Mouse (Mus musculus) stomach, embryonic 14.5 days (tissue): ENCODE measurements around the gene Abcd3. TPM values are rescaled to one million over a fixed set of nuclear protein-coding genes. Genes with fewer than 3 reads are reported as not detected.
A peak's percentile ranks its signal among the peaks of the same experiment; 100 is the strongest.

Source experiments
- ATAC-seq: fragments of 200-750 bp; cut with Nextera tagmentation; 2 replicates; pipeline ENCODE4 v1.8.0; 2017; ENCODE audit warnings: low read depth, moderate TSS enrichment; ENCODE audit not compliant: insufficient number of reproducible peaks, insufficient read depth, low FRiP score
- H3K27ac ChIP-seq: fragments of 300-500 bp; sonication (generic); 2 replicates; pipeline ENCODE4 v1.5.1; 2014; ENCODE audit warnings: mild to moderate bottlenecking, low read length, moderate library complexity, mixed read lengths
- H3K27me3 ChIP-seq: fragments of 300-500 bp; sonication (generic); 2 replicates; pipeline ENCODE4 v1.6.1; 2014; ENCODE audit warnings: low read length, control low read depth, mixed read lengths; ENCODE audit not compliant: control insufficient read depth, insufficient read depth
- H3K36me3 ChIP-seq: fragments of 300-500 bp; sonication (generic); 2 replicates; pipeline ENCODE4 v1.6.1; 2014; ENCODE audit warnings: mild to moderate bottlenecking, control low read depth, low read length, moderate library complexity, mixed read lengths; ENCODE audit not compliant: control insufficient read depth, insufficient read depth
- H3K4me1 ChIP-seq: fragments of 300-500 bp; sonication (generic); 2 replicates; pipeline ENCODE4 v1.6.1; 2014; ENCODE audit warnings: low read length, control low read depth, mixed read lengths; ENCODE audit not compliant: control insufficient read depth, insufficient read depth
- H3K4me2 ChIP-seq: fragments of 300-500 bp; sonication (generic); replicated peaks from 2 replicates; pipeline ENCODE4 v1.6.1; 2014; ENCODE audit warnings: low read depth, low read length, control low read depth
- H3K4me3 ChIP-seq: fragments of 300-500 bp; sonication (generic); 2 replicates; pipeline ENCODE4 v1.5.1; 2014; ENCODE audit warnings: low read depth, low read length, control low read depth
- H3K9ac ChIP-seq: fragments of 300-500 bp; sonication (generic); replicated peaks from 2 replicates; pipeline ENCODE4 v1.6.1; 2014; ENCODE audit warnings: low read depth, mild to moderate bottlenecking, control low read depth, low read length, moderate library complexity, mixed read lengths
- H3K9me3 ChIP-seq: fragments of 300-500 bp; sonication (generic); 2 replicates; pipeline ENCODE4 v1.6.1; 2016; ENCODE audit warnings: low read depth, low read length, control low read depth; ENCODE audit not compliant: control insufficient read depth
- WGBS: fragments of 180-500 bp; shearing (Covaris S2); extraction: QIAGEN DNeasy Blood & Tissue Kit; methylation state at CpG from one replicate; pipeline ENCODE4 v1.1.7; 2014; 5-methylcytosine and 5-hydroxymethylcytosine counted together
- polyA plus RNA-seq: library from polyadenylated mRNA; unstranded; fragments of >200 nt; fragmentation: Nextera tagmentation; extraction: Ambion mirVana; gene quantifications from 2 replicates; pipeline ENCODE4 v1.2.1, GENCODE M21; 2014

The Abcd3 gene
- polyA plus RNA-seq, 1 experiment from 2014 or later = 86.2 TPM

DNA sequence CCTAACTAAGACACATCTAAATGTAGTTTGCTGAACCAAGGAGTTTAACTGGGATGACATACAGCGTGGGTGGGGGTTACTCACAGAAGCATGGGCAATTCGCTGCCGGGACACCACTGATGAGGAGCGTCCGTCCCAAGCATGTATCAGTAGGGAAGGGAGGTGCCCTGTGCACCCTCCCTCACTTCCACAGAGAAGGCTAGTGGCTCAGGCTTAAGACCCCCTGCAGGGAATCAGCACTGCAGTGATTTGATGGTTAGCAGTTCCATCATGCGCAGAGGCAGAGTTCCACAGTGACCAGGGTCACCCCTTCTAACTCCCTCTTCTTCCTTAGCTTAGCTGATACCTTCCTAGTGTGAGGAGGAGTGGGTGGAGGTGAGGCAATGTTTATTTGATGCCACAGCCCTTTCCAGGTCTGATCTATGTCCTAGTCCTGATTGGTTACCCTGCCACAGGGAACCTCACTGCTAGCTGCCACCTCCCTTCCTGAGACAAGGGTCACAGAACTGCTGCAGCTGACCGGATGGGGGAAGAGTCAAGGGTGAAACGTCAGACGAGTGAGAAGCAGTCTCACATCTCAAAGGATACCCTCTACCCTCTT, 76.3 kb downstream of the Abcd3 start:
- Histone ChIP-seq H3K27me3 (no peaks in the 10 kb centered on the region), H3K9ac (no peak overlapping the region), H3K4me3 (no peak overlapping the region), H3K27ac (no peak overlapping the region), H3K9me3 (no peaks in the 10 kb centered on the region), H3K36me3 (peaks cover 5% of the 10 kb centered on the region; the same call in 1 of the 2 replicates), H3K4me2 (no peak overlapping the region), H3K4me1 (peaks cover 3% of the 10 kb centered on the region; the same call in 1 of the 2 replicates)
- 63% methylated on average over 9 of the region's 9 CpGs for WGBS
- ATAC-seq = no peak

DNA sequence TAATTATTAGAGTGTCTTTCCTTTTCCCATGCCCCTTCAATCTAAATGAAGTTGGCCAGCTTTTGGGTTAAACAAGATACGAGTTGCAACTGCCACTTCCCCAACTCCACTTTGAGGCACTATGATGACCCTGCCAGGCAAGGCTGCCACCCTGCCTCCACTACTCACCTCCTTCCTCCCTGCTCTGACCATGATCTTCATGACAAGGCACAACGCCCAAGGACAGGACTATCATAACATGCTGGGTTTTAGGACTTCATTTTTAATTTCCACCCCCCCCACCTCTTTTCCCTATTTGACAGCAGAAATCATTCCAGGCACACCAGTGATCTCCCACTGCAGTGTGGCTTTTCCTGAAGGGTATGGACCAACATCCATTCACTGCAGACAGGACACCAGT, 77.2 kb downstream of the Abcd3 start:
- no peak for ATAC-seq
- WGBS = 66% methylated on average over 2 of the region's 2 CpGs

DNA sequence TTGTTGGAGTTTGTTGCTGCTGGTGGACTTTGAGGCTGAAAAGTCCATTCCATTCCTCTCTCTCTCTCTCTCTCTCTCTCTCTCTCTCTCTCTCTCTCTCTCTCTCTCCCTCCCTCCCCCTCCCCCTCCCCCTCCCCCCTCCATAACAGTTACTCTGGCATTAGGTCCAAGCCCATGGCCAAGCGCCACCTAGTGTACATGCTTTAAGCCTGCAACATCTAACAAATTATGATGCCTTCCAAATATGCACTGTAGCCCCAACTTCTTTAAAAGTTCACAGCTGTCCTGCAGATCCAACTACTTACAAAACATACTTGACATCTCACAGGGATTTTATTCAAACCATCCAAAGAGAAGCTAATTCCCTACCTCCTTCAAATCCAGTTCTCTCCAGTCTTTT, 77.6 kb downstream of the Abcd3 start:
- H3K36me3 ChIP-seq = peaks cover 5% of the 10 kb centered on the region; the same call in 1 of the 2 replicates
- no peak overlapping the region for H3K27ac ChIP-seq
- H3K27me3 ChIP-seq = no peaks in the 10 kb centered on the region
- H3K9me3 ChIP-seq = no peaks in the 10 kb centered on the region
- H3K4me2 ChIP-seq = no peak overlapping the region
- WGBS = 56% methylated on average over 1 of the region's 1 CpGs
- no peak for ATAC-seq
- peaks cover 3% of the 10 kb centered on the region; the same call in 1 of the 2 replicates for H3K4me1 ChIP-seq
- no peak overlapping the region for H3K4me3 ChIP-seq
- no peak overlapping the region for H3K9ac ChIP-seq

More for the DNA sequence above, 77.2 kb downstream of the Abcd3 start:
- Histone ChIP-seq H3K27me3 (no peaks in the 10 kb centered on the region), H3K4me1 (peaks cover 3% of the 10 kb centered on the region; the same call in 1 of the 2 replicates), H3K36me3 (peaks cover 5% of the 10 kb centered on the region; the same call in 1 of the 2 replicates), H3K4me3 (no peak overlapping the region), H3K9ac (no peak overlapping the region), H3K4me2 (no peak overlapping the region), H3K9me3 (no peaks in the 10 kb centered on the region), H3K27ac (no peak overlapping the region)

DNA sequence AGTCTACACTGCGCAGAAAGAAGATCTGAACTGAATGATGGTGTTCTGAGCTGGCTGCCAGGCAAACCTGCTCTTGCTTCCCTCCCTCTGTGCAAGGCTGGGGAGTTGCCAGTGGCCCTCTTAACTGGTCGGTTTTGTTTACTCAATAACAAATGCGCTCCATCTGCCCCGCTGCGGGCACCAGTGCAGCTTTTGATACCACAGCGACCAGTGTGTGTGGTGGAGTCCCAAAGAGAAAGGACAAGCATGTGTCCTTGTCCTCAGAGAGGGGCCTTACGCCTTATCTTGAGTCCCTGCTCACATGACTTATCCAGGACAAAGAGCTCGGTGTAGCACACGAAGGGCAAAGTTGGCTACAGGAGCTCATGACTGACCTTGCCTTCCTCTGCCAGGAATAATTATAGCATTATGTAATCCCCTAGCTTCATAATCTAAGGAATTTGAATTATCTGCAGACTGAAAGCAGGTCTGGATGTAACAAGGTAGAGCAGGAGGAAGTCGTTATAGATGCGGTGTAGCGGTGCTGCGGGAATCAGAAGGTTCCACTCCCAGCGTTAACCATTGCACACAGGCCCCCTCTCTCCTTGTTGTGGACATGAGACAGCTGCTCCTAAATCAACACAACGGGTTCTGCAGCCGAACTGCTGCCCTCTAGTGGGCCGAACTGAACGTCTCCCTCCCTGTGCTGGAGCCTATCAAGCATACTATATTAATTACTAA, 78.9 kb downstream of the Abcd3 start:
- H3K4me2 ChIP-seq = no peak overlapping the region
- 24% methylated on average over 18 of the region's 18 CpGs for WGBS
- no peaks in the 10 kb centered on the region for H3K27me3 ChIP-seq
- H3K9me3 ChIP-seq = no peaks in the 10 kb centered on the region
- H3K9ac ChIP-seq = no peak overlapping the region
- H3K36me3 ChIP-seq = peaks cover 9% of the 10 kb centered on the region
- no peak overlapping the region for H3K4me3 ChIP-seq
- peaks cover 3% of the 10 kb centered on the region; the same call in 1 of the 2 replicates for H3K4me1 ChIP-seq
- peak; percentile 68; the same call in 1 of the 2 replicates for ATAC-seq
- H3K27ac ChIP-seq = peak overlapping the region; percentile 17; the same call in 1 of the 2 replicates

DNA sequence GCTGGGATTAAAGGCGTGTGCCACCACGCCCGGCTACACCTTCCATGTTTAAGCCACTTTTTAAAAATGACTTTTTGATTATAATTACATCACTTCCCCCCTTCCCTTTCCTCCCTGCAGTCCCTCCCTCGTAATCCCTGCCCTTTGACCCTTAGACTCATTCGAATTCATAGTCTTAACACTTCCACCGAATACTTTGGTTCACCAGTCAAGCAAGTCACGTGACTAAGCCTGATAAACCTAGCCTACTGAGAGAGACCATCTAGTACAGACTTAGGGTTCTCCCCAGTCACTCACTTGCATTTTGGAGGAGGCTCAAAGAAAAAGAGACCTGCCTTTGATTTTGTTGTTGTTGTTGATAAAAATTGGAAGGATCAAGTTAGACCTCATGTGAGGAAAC, 79.6 kb downstream of the Abcd3 start:
- H3K27ac ChIP-seq = no peak overlapping the region
- no peak overlapping the region for H3K4me2 ChIP-seq
- no peak overlapping the region for H3K4me3 ChIP-seq
- no peak overlapping the region for H3K9ac ChIP-seq
- no peaks in the 10 kb centered on the region for H3K27me3 ChIP-seq
- ATAC-seq = no peak
- 56% methylated on average over 7 of the region's 7 CpGs for WGBS
- peaks cover 3% of the 10 kb centered on the region; the same call in 1 of the 2 replicates for H3K4me1 ChIP-seq
- peaks cover 9% of the 10 kb centered on the region for H3K36me3 ChIP-seq
- H3K9me3 ChIP-seq = no peaks in the 10 kb centered on the region

DNA sequence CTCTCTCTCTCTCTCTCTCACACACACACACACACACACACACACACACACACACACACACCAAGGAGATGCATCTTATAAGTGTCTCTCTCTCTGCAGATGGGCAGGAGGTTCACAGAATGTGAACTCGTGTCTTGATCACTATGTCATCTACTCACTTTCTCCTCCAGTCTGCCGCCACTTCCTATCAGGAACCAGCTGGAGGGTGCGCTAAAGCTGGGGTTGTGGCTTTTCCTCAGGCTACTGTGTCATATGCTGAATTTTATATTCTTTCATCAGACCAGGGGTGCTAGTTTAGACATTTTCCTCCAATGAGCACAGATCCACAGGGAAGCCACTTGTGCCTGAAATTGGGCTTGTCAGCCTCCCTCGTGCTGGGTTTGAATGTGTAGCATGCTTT, 85.4 kb downstream of the Abcd3 start:
- no peak for ATAC-seq
- Histone ChIP-seq H3K4me3 (no peak overlapping the region), H3K36me3 (peaks cover 9% of the 10 kb centered on the region), H3K4me2 (no peak overlapping the region), H3K27me3 (no peaks in the 10 kb centered on the region), H3K9me3 (no peaks in the 10 kb centered on the region), H3K9ac (no peak overlapping the region), H3K27ac (no peak overlapping the region), H3K4me1 (peaks cover 4% of the 10 kb centered on the region; the same call in 1 of the 2 replicates)
- WGBS = 77% methylated on average over 4 of the region's 4 CpGs

DNA sequence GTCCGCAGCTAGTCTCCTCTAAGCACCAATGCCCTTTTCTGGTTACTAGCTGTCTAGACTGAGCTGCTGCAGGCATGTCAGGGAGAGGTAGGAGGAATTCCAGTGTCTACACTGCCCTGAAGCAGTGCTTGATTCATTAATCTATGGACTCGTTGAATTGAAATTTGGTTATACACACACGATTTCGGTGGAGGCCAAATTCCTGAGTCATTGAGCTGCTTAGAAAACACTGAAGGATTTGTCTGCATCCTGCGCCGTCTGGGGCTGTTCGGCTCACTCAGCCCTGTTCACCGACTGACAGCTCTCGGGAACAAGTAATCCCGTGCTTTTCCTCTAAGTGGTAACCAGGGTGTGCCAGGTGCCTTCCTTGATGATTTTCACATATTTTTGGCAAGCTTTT, 89.5 kb downstream of the Abcd3 start:
- Histone ChIP-seq H3K9ac (no peak overlapping the region), H3K27ac (no peak overlapping the region), H3K4me1 (peaks cover 14% of the 10 kb centered on the region), H3K4me2 (0 out of 2 replicates have a peak overlapping the region, but pooled peaks have one; percentile 94), H3K36me3 (no peaks in the 10 kb centered on the region), H3K27me3 (no peaks in the 10 kb centered on the region), H3K4me3 (no peak overlapping the region), H3K9me3 (no peaks in the 10 kb centered on the region)
- WGBS = 73% methylated on average over 10 of the region's 10 CpGs
- ATAC-seq = no peak

DNA sequence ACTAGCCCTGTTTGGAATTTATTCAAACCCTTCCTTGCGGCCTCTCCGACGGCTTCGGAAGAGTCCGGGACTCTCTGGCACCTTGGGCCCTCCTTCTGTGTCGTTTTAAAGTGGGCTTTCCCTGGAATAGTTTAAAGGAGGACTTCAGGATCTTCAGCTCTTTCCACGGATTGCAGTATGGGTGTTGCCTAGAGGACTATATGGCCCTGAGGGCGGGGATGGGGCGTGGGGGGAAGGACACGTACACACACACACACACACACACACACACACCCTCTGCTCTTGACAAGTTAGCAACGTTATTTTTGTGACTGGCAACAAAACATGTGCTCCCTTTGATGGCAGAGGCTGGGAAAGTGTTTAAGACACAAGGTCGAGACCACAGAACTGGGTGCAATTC, 90.5 kb downstream of the Abcd3 start:
- H3K27me3 ChIP-seq = no peaks in the 10 kb centered on the region
- peak overlapping the region; percentile 57 for H3K4me3 ChIP-seq
- no peaks in the 10 kb centered on the region for H3K9me3 ChIP-seq
- H3K4me1 ChIP-seq = peaks cover 14% of the 10 kb centered on the region
- H3K9ac ChIP-seq = no peak overlapping the region
- no peak overlapping the region for H3K27ac ChIP-seq
- peak overlapping the region; percentile 94 for H3K4me2 ChIP-seq
- no peaks in the 10 kb centered on the region for H3K36me3 ChIP-seq
- WGBS = 33% methylated on average over 12 of the region's 12 CpGs
- ATAC-seq = no peak
